Mouse (Mus musculus) layer of hippocampus, adult 18-20 months (tissue): ENCODE measurements around the gene Bbx. TPM values are rescaled to one million over a fixed set of nuclear protein-coding genes. Genes with fewer than 3 reads are reported as not detected.

Experiments used
- DNase-seq, 2 experiments: peaks; one replicate each; pipeline ENCODE4 v3.0.0; 2022; ENCODE audit warnings: low spot score in 2 of 2
- long read RNA-seq: library from polyadenylated mRNA; stranded (forward); transcript quantifications from one replicate; pipeline ENCODE4 v2.0.0, GENCODE M21; 2021
- total RNA-seq, 2 experiments: library from RNA; stranded (reverse); gene quantifications; 2 replicates each; pipeline ENCODE4 v1.2.3; 2021

The Bbx gene
- total RNA-seq, result 10 to 100 TPM; 28.0 to 30.0 TPM
- long read RNA-seq, partial matches to known transcripts, result 0 of 3 reads
- long read RNA-seq, other reads (novel, unspliced or antisense), result 3 of 3 reads

DNA sequence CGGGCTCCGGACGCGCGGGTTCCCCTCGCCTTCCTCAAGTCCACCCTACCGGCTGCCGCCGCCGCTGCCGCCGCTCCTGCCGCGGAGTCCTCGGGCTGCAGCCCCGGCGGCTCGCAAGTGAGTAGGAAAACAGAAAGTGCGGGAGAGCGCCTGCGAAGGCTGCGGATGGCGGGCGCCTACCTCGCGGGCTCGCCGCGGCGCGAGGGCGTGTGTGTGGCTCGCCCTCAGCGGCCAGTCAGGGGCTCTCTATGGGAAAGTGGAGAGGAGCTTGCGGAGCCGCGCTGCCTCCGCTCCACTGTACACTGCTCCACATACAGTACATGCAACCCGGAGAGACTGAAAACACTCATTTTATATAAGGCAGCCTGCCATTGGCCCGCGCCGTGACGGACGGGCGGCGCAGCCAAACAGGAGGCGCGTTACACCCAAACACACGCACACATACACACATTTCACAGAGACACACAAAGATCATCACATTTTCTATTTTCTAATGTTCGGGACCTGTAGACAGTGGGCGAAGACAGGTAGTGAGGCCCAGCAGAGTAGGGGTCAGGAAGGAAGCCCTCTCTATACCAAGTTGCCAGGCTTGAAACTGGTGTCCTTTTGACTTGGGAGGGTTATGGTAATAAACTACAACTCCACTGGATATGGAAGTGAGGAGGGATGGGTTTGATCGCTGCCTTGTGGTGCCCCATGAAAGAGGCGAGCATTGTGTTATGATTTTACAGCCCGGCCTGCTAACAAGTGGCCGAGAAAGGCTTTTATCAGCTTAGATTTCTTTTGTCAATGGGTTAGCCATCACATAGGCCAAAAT lies at the start of gene Bbx:
TSS of gene Bbx (minus strand) at position 329 of the 817 bp plus-strand sequence.
- peak; percentile 94 to 100 for DNase-seq

DNA sequence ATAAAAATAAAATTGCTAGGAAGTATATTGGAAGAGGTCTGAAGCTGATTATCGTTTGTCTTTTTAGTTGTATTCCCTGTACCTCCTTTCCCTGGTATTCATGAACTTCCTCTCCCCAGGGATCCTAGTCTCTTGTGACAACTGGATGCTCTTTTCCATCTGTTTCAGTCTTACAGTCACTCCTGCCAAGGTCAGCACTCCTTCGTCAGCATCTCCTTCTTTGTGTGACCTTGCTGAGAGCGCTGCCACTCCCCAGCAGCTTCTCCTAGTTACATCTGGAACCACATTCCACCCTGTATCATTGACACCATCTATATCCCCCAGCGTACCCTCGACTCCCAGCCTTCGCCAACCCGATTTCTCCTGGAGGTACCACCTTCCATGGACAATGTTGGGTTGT lies 49.7 kb upstream of the Bbx start:
- DNase-seq, result no peak

DNA sequence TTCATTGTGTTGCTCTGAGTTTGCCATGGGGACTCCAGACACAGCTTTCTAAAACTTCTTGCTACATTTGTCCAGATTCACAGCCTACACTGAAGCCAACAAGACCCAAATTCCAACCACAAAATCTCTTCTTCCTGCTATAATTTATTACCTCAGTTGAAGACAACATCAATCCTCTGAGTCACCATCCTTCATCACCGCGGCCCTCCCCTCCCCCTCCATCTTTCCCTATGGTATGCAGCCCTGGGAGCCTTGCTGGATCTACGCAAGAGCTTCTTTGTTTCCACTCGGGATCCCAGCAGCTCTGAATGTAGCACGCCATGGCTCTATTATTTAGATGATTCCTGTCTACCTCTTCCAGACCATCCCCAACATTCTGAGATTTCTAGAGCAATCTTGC lies 49.2 kb upstream of the Bbx start:
- DNase-seq, result no peak

DNA sequence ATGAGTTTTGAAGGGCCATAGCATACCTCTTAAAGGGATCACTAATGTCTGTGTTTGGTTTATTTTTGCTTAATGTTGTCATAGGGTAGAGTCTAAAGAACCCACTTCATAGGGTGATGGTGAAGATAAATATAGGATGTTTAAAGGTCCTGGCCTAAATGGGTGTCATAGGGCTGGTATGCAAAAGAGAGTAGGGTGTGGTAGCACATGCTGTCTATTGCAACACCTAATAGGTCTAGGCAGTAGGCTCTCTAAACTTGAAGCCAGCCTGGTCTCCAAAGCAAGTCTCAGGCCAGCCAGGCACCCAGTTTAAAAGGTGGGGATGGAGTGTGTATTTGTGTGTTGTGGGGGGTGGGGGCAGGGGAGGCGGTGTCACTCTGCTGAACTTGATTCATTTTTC lies 46.5 kb upstream of the Bbx start:
- DNase-seq, result no peak

DNA sequence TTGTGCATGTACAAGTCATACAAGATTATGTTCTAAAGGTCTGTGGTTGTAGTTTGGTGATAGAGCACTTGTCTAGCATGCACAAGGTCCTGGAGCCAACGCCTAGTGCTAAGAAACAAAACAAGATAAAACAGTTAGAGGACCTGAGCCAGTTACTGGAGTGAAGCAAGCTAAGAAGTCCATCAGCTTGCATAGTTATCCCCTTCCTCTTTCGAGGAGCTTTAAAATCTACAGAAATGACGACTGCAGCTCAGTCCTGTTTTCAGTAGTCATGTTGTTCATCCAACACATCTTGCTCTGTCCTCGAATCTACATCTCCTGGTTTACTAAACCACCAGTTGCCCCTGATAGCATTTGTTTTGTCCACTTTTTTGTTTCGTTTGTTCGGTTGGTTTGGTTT lies 45.4 kb upstream of the Bbx start:
- no peak for DNase-seq

DNA sequence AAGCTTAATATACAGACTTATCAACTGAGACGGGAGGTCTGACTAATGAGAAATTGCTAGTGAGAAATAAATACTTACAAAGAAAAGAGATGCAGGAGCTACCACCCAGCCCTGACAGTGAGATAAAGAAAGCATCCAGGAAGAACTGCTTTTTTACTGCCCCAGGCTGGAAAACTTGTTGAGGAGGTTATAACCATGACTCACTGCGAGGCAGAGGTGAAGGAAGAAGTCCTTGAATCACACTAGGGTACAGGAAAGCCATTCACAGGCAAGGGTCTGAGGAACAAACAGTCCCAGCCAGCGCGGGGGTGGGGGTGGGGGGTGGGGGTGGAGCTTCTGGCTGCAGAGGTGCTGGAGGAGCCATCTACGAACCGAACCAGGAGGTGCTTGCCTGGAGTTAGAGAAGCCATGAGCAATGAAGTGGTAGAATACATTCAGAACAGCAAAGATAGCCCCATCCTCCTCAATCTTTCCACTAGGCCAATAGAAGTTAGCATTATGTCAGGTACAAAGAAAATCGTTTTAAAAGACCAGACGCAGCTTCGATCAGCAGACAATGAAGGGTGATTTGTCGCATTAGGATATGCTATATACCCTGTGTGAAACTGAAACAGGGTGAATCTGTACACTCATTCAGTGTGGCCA lies 30.2 kb upstream of the Bbx start:
- DNase-seq, result no peak

DNA sequence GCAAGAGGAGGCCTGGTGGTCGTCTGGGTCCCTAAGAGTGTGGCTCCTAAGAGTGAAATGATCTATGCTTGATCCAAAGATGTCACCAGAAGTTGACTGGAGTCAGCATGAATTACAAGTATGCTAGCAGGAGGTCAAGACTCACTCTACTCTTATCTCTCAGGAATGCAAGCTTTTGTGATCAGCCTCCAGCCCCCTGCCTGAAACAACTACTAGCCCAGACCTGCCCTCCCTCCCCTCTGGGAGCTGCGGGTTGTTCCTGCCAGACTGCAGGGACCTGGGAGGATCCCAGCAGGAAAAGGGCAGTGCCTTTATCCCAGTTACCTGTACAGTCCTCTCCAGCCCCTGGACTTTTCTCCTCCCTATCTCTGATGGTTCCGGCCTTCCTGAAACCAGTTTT lies 27.0 kb upstream of the Bbx start:
- no peak for DNase-seq

DNA sequence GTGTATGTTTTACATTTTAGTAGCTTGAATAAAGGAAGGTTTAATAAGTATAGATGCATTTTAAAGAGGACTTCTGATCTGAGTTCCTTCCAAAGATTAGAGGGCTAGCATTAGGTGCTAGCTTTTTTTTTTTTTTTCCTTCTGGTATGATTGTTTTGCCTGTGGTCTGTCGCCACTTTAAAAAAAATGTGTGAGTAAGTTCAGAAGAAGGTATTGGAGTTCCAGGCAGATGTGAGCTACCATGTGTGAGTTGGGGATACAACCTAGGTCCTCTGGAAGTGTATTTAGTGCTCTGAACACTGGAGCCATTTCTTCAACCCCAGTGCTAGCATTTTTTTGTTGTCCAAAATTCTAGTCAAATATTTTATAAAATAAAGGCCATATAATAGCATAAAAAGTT lies 23.9 kb upstream of the Bbx start:
- DNase-seq, result no peak

DNA sequence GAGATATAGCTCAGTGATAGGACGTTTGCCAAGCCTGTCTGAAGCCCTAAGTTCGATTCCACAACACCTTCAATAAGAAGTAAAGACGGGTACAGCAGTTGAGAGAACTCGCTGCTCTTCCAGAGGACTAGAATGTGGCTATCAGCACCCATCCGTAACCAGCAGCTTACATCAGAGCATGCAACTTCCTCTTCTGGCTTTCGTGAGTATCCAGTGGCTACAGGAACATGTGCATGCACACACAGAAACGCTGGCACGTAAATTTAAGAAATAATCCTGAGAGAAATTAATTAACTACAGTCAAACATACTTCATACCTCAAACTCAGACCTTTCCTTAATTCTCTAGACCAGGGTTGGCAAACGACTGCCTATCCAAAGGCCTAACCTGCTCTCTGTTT lies 16.9 kb upstream of the Bbx start:
- DNase-seq, result no peak

DNA sequence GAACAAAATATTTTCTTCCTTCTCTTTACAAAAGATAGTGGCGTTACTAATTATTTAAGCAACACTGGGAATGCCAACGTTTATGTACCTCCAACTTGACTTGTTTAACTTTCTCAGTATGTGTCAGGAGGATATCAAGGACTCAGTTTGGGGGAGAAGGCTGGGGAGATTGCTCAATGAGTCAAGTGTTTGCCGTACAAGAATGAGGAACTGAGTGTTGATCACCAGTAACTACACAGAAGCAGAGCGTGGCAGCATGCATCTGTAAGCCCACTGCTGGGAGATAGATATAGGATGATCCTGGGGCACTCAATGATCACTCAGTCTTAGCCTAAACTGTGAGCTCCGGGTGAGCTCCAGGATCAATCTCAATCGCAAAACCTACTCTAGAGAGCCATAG lies 12.8 kb upstream of the Bbx start:
- DNase-seq, result no peak

DNA sequence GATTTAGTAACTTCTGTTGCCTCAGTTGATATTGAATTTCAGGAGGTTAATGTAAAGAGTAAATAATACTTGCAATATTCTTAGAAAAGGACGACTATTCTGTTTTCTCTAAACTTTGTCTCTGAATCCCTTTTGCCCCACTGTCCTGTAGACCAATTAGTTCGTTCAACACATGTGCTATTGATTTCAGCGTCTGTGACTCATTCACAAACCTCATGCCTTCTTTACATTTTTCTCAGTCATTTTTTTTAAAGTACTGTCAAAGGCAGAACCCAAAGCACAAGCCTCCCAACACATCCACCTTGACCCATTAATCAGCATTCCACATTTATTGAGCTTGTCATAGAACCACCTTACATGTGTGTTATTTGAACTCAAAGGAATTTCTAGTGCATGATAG lies 6.6 kb upstream of the Bbx start:
- no peak for DNase-seq

DNA sequence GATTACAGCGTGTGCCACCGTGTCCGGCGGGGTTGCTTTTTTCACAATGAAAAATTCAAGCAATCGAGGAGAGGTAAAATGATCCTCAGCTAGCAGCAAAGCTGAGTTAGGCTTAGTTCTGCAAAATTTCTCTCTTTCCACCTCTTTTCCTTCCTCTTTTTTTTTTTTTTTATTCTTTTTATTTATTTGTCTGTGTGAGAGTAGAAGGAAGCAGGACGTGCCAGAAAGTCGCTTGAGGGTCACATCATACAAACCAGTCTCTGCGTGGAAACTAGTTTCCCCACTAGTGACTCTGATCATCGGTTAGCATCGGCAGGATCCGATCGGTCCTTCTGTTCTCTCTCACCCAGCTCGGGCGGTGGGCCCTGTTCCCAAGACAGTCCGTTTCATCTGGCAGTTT lies 5.6 kb upstream of the Bbx start:
- DNase-seq, result no peak

DNA sequence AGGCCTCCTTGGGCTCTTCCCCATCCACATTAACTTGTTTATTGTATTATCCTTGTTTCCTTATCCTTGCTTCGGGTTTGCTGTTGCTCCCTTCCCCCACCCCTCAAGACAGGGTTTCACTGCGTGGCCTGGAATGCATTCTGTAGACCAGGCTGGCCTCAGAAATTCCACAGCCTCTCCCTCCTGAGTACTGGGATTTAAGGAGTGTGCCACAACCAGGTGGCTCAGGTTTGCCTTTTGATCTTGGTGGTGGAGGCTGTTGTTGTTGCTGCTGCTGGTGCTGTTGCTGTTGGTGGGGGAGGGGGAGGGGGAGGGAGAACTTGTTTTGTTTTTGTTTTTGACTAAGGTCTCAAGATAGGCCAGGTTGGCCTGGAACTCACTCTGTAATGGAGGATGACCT lies 5.1 kb upstream of the Bbx start:
- no peak for DNase-seq

DNA sequence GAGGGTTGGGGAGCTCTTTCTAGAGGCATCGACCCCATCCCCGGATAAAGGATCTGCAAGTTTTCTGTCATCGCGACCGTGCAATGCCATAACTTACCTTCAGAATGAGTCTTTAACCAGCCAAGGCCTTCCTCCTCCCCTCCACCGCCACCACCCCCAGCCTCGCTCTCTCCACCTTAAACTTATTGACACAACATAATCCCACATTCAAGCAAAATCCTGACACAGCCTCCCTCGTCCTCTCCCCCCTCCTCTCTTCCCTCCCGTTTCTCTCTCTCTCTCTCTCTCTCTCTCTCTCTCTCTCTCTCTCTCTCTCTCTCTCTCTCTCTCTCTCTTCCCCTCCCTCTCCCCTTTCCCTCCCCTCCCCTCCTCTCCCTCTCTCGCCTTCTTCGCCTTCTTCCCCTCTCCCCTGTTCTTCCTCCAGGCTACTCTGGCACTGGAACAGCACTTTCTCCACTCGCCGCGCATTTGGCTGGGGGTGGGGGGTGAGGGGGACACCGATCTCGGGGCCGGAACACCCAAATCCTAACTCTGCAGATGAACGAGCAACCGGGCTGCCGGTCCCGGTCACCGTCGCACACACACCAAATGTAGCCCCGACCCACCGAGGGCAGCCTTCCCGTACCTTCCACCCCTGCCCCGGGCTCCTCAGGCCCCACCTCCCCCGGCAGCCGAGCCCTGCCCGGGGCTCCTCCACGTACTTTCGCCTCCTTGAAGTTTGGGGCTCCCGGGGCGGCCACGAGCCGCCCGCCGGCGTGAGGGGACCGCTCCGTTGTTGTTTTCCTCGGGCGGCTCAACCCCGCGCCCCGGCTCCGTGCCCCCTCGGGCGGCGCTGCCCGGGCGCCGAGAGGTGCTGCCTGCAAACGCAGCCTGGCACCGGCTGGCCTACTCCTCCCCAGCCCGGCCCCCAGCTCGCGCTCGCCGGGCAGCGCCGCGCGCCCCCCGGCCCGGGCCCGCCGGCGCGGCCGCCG lies 894 bp downstream of the Bbx start:
- peak; percentile 11 to 39 for DNase-seq

DNA sequence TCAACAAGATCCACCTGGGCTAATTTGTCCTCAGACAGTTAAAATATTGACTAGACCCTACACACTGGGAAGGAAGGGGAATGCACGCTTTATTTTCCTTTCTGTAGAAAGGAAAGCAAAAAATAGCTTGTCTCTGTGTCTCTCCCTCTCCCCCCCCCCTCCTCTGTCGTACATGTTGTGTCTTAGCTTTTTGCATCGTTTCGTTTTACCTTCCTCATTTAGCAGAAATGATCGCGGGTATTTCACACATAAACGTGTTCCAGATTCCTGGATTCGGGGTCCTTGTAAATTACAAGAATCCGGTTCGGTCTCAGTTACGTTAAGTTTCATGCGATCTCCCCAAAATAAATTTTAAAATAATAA lies 1.7 kb downstream of the Bbx start:
- DNase-seq, result no peak

DNA sequence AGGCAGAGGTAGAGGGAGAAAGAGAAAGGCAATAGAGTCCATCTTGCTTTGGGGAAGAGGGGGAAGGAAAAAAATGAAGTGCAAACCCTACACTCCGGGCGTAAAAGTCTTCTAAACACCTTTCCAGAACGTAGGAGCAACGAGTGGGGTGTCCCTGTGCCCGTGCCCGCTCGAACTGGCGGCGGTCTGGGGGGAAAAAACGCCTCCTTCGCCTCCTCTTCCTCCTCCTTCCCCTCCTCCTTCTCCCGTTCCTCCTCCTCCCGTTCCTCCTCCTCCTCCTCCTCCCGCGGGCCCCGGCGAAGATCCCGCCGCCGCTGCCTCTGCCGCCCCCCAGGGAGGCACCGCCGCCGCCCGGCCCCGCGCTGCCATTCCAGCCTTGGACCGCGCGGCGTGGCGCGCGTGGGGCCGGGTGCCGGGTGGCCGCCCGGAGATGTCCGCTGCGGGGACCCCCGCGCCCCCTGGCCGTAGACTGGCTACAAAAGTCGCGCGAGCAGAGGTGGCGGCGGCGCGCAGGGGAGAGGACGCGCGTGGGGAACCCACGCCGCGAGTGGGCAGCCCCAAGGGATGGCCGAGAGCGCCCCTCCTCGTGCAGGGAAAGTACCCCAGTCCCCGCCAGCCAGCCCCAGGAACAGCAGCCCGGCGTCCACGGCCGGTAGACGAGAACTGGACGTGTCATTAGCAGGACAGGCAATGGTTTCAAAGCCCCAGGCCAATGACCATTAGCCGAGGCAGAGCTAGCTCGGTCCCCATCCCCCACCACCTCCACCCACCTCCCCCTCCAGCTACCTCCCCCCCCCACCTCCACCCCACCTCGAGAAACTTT lies 2.3 kb downstream of the Bbx start:
- DNase-seq, result peak; percentile 4 to 26

DNA sequence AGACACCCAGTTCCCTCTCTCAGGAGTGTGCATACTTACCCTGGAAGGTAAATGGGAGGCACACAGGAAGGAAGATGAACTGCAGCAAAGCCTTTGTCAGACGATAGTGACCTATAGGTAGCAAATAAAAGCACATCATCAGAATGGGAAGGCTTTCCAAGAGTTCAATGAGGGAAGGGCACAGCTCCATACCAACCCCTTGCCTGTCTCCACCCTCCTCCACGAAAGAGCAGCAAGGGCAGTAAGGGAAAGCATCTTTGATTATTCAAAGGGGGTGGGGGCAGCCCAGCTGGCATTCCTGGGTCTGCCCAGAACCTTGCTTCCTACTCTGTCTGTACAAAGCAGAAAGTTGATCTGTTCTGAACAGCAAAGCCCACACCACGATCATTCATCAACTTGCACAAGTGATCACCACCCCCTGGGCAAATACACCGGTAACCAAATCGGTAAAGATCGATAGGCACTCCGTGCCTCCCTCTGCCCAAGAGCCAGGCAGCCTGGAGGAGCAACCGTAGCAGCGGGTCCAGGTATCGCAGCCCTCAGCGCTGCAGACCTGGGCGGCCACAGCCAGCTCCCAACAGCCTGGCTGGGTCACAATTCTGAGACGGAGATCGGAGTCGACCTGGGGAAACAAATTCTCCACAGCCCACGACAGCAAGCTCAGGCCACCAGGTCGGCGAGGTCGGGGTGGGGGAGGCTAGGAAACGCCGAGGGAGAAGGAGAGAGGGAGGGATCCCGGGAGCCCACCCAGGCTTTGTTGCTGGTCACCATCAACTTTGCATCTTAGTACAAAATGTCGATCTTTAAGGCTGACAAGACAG lies 3.1 kb downstream of the Bbx start:
- peak in 1 of 2 experiments; percentile 20 for DNase-seq

DNA sequence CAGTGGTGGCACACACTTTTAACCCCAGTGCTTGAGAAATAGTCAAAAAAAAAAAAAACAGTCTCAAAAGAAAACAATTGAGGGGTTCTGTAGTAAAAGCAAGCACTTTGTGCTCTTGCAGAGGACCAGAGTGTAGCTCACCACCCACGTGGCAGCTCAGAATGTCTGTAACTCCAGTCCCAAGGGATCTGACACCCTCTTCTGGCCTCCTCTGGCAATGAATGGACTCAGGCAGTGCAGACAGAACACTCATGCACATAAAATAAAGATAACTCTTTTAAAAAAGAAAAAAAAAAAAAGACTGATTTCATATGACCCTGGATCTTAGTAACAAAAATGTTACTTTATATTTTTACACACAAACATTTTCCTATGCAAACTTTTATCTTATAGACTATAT lies 12.1 kb downstream of the Bbx start:
- DNase-seq, result no peak

DNA sequence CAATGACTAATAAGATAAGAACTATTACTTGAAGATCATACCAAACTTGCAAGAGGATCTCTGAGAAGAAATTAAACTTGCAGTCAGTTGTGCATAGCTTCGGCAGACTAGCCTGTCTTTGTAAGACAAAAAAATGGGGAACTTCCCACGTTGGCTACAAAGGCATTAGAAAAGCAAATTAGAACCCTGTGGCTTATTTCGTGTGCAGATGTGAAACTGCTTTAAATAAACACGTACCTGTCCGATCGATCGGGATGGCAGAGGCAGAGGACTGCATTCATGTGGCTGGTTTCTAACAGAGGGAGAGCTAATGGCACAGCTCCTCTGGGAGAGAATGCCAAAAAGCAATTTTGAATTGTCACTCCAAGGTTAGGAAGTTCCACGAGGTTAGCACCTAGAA lies 16.8 kb downstream of the Bbx start:
- DNase-seq, result no peak

DNA sequence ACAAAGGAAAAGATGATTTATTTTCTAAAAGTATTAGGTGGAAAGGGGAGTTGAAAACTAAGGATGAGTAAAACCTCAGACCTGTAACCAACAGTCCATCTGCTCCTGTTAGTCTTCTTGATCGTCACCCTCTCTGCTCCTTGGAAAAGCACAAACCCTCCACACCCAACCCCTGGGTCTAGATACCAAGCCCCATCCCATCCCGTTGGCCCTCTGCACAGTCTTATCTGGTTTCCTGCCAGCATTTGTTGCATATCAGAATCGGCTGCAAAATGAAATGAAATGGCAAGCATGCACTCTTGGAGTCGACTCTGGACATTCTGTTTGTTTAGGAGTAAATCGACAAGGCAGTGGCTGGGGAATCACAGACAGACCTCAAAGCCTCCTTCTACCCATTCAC lies 29.3 kb downstream of the Bbx start:
- DNase-seq, result no peak
